Mouse (Mus musculus): ENCODE measurements around the gene Hoxb7.

DNA sequence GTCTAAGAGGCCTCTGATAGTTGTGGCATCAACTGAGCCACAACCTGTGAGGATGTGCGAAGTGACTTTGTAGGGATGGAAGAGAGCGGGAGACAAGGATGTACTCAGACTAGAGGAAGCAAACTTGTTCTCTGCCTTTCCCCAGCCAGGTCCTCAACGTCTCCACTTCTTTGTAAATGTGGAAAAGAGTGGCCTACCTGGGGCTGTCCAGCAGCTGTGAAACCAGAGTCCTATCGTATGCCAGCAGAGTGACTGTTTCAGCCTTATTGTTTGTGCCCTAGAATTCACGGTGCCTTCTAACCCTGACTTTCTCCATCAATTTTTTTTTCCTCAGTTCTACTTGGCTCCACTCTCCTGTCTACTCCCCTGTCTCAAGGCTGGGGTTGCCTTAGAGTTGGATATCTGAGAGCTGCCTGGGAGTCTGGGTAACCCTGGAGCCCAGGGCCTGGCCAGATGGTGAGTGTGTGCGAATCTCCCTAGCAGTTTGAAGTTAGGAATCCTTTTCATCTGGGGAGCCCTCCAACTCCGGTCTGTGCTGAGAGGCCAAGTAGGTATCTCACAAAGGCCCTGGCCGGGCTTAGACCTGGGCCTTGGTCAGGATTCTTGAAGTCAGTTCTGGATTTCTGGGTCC lies 21.9 kb upstream of the Hoxb7 start:
- no peak for TF ChIP-seq CTCF (IDR thresholded peaks at IDR 0.05; ENCODE audit: borderline replicate concordance, insufficient read depth, low read length)
- no peak for TF ChIP-seq POLR2A (IDR thresholded peaks at IDR 0.05; ENCODE audit: low read depth, low read length)
